Mouse (Mus musculus): Measurements from ENCODE around the gene Sh2b3. TPM values are rescaled to one million over a fixed set of nuclear protein-coding genes. Genes with fewer than 3 reads are reported as not detected.

Sh2b3 gene
- polyA plus RNA-seq, 1 experiment from 2014 or later, result 12.5 TPM

DNA sequence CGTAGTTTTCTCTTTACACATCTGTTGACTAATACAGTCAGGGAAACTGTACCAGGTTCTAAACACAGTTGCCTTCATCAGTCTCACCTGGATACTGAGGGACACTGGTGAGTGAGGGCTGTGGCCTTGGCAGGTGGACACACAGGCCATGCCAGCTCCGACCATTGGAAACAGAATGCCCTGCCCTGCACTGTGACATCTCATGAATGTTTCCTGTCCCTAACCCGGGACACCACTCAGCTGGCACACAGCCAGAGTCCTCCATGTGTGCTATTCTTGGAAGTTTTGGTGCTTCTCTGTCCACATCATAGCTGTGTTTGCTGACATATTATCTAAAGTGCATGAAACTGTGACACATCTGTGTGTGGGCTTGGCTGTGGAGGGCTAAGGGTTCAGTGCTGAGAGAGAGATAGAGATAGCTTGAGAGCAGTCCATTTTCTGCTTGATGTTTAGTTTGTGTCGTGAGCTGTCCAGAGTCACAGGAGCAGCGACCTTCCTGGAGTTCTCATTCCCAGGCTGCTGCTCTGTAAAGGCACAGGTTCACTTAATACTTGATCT, 27.7 kb downstream of the Sh2b3 start:
- no peak for ATAC-seq (ENCODE audit: low FRiP score, low read depth)
- no peak overlapping the region for H3K4me2 ChIP-seq (replicated peaks)
- H3K36me3 ChIP-seq, result peaks cover 74% of the 10 kb centered on the region
- no peak overlapping the region for H3K27ac ChIP-seq
- no peaks in the 10 kb centered on the region for H3K9me3 ChIP-seq
- H3K27me3 ChIP-seq, result no peaks in the 10 kb centered on the region
- 84% methylated on average over 5 of the region's 5 CpGs for WGBS
- H3K4me3 ChIP-seq, result no peak overlapping the region
- H3K4me1 ChIP-seq, result no peaks in the 10 kb centered on the region
- H3K9ac ChIP-seq, result no peak overlapping the region

DNA sequence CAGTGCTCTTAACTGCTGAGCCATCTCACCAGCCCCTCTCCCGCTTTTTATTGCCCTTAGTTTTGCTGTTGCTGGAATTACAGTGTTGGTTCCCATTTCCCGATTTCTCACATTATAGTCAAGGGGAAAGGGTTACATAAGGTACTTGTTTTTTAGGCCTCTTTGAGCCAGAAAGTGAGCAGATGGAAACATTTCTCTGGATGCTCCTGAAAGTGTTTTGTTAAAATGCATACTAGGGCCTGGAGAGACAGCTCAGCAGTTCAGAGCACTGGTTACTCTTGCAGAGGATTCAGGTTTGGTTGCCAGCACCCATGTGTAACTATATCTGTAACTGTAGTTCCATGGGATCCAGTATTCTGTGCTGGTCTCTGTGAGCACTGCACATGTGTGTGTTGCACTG, 29.2 kb downstream of the Sh2b3 start:
- H3K9ac ChIP-seq, result no peak overlapping the region
- H3K27ac ChIP-seq, result no peak overlapping the region
- no peaks in the 10 kb centered on the region for H3K27me3 ChIP-seq
- ATAC-seq (ENCODE audit: low FRiP score, low read depth), result no peak
- peaks cover 76% of the 10 kb centered on the region for H3K36me3 ChIP-seq
- 86% methylated on average over 2 of the region's 2 CpGs for WGBS
- H3K4me3 ChIP-seq, result no peak overlapping the region
- H3K4me1 ChIP-seq, result no peaks in the 10 kb centered on the region
- H3K4me2 ChIP-seq (replicated peaks), result no peak overlapping the region
- H3K9me3 ChIP-seq, result no peaks in the 10 kb centered on the region

GRCm38 (mm10) chr5:121807186-121807585, 30.3 kb downstream of the Sh2b3 start:
- Histone ChIP-seq H3K9me3 (no peaks in the 10 kb centered on the region), H3K4me3 (no peak overlapping the region), H3K4me2 (replicated peaks) (no peak overlapping the region), H3K36me3 (peaks cover 76% of the 10 kb centered on the region), H3K27me3 (no peaks in the 10 kb centered on the region), H3K4me1 (no peaks in the 10 kb centered on the region), H3K9ac (no peak overlapping the region), H3K27ac (no peak overlapping the region)
- no peak for ATAC-seq (ENCODE audit: low FRiP score, low read depth)
- 87% methylated on average over 3 of the region's 3 CpGs for WGBS

GRCm38 (mm10) chr5:121798447-121798846, 39.0 kb downstream of the Sh2b3 start:
- H3K9ac ChIP-seq, result no peak overlapping the region
- no peaks in the 10 kb centered on the region for H3K9me3 ChIP-seq
- H3K4me3 ChIP-seq, result no peak overlapping the region
- WGBS, result 93% methylated on average over 2 of the region's 2 CpGs
- H3K4me1 ChIP-seq, result no peaks in the 10 kb centered on the region
- H3K27me3 ChIP-seq, result no peaks in the 10 kb centered on the region
- no peak for ATAC-seq (ENCODE audit: low FRiP score, low read depth)
- H3K4me2 ChIP-seq (replicated peaks), result no peak overlapping the region
- H3K27ac ChIP-seq, result no peak overlapping the region
- H3K36me3 ChIP-seq, result peaks cover 91% of the 10 kb centered on the region

GRCm38 (mm10) chr5:121795800-121796199, 41.6 kb downstream of the Sh2b3 start:
- 88% methylated on average over 3 of the region's 3 CpGs for WGBS
- ATAC-seq (ENCODE audit: low FRiP score, low read depth), result no peak
- Histone ChIP-seq H3K27ac (no peak overlapping the region), H3K9me3 (no peaks in the 10 kb centered on the region), H3K27me3 (no peaks in the 10 kb centered on the region), H3K4me3 (no peak overlapping the region), H3K9ac (no peak overlapping the region), H3K36me3 (peaks cover 85% of the 10 kb centered on the region), H3K4me1 (no peaks in the 10 kb centered on the region), H3K4me2 (replicated peaks) (no peak overlapping the region)

- WGBS, result 85% methylated on average over 5 of the region's 5 CpGs
- no peaks in the 10 kb centered on the region for H3K27me3 ChIP-seq
- H3K4me1 ChIP-seq, result no peaks in the 10 kb centered on the region
- ATAC-seq (ENCODE audit: low FRiP score, low read depth), result no peak
- H3K27ac ChIP-seq, result no peak overlapping the region
- no peak overlapping the region for H3K4me2 ChIP-seq (replicated peaks)
- H3K9ac ChIP-seq, result no peak overlapping the region
- no peaks in the 10 kb centered on the region for H3K9me3 ChIP-seq
- peaks cover 76% of the 10 kb centered on the region for H3K36me3 ChIP-seq
- no peak overlapping the region for H3K4me3 ChIP-seq
These were observed 46.4 kb downstream of the Sh2b3 start for GRCm38 (mm10) chr5:121791026-121791425.

DNA sequence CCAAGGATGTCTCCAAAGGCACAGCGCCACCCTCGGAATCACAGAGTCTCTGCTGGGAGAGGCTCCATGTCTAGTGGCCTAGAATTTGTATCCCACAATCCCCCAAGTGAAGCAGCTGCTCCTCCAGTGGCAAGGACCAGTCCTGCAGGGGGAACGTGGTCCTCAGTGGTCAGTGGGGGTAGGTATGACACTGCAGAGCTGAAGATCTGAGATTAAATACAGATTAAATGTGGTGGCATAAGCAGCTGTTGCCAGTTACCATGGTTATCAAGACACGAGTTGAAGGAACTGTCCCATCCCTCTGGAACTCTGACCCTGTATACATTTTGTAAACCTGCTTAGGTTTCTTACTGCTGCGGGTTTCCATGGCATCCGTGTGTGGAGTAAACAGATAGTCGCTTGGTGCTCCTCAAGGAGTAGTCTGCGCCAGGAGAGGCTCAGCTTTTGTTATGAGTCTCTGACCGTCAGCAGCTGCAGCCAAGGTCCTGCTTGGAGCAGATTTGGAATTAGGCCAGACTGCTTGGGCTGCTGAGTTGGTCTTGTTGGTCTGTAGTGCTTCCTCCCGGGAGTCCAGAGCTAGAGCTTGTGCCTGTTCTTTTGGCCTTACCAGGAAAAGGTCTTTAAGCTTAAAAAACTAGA, 53.5 kb downstream of the Sh2b3 start:
- H3K9me3 ChIP-seq, result no peaks in the 10 kb centered on the region
- H3K4me2 ChIP-seq (replicated peaks), result no peak overlapping the region
- 76% methylated on average over 10 of the region's 10 CpGs for WGBS
- peaks cover 8% of the 10 kb centered on the region; the same call in 1 of the 2 replicates for H3K4me1 ChIP-seq
- no peak overlapping the region for H3K9ac ChIP-seq
- no peak overlapping the region for H3K27ac ChIP-seq
- no peaks in the 10 kb centered on the region for H3K27me3 ChIP-seq
- H3K36me3 ChIP-seq, result peaks cover 77% of the 10 kb centered on the region
- no peak overlapping the region for H3K4me3 ChIP-seq
- no peak for ATAC-seq (ENCODE audit: low FRiP score, low read depth)

DNA sequence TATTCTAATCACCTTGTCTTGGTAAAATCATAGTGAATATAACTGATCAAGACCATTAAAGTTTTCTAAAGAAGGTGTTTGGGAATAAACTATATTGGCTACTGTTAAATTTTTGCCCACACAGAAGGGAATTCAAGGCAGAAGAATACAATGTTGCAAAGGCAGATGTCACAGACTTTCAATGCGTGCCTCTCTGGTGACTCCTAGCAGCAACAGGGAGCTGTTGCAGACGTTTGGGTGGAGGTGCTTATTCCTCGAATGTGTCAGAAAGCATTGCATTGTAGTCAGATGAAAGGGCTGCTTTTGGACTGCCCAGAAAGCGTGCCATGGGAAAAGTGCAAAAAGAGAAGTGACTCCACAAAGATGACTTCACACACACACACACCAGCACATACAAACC, 55.0 kb downstream of the Sh2b3 start:
- 64% methylated on average over 4 of the region's 4 CpGs for WGBS

DNA sequence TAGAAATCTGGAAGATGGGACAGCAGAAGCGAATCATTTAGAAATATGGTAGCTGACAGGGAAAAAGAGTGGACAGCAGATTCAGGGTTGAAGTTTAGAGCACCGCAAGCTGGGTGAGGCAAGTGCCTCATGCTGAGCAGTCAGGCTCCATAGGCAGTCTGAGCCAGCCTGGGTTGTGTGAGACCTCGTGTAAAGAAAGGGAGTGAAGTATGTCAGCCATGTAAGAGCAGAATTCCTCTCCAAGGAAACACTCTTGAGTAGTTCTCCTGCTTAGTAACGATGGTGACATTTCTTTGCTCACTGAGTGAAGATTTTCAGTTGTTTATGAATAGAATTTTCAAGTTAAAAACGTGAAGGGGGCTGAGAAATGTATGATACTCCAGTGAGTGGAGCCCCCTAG, 57.3 kb downstream of the Sh2b3 start:
- H3K36me3 ChIP-seq, result peaks cover 82% of the 10 kb centered on the region
- no peaks in the 10 kb centered on the region for H3K9me3 ChIP-seq
- H3K4me1 ChIP-seq, result peaks cover 20% of the 10 kb centered on the region
- H3K27ac ChIP-seq, result no peak overlapping the region
- no peaks in the 10 kb centered on the region for H3K27me3 ChIP-seq
- no peak overlapping the region for H3K4me3 ChIP-seq
- WGBS, result 84% methylated on average over 5 of the region's 5 CpGs
- no peak overlapping the region for H3K4me2 ChIP-seq (replicated peaks)
- H3K9ac ChIP-seq, result no peak overlapping the region
- no peak for ATAC-seq (ENCODE audit: low FRiP score, low read depth)

More for the DNA sequence above, 55.0 kb downstream of the Sh2b3 start:
- no peak overlapping the region for H3K9ac ChIP-seq
- ATAC-seq (ENCODE audit: low FRiP score, low read depth), result no peak
- no peak overlapping the region for H3K4me2 ChIP-seq (replicated peaks)
- H3K4me1 ChIP-seq, result peaks cover 8% of the 10 kb centered on the region; the same call in 1 of the 2 replicates
- H3K9me3 ChIP-seq, result no peaks in the 10 kb centered on the region
- no peak overlapping the region for H3K4me3 ChIP-seq
- H3K36me3 ChIP-seq, result peaks cover 85% of the 10 kb centered on the region
- H3K27ac ChIP-seq, result no peak overlapping the region
- no peaks in the 10 kb centered on the region for H3K27me3 ChIP-seq

DNA sequence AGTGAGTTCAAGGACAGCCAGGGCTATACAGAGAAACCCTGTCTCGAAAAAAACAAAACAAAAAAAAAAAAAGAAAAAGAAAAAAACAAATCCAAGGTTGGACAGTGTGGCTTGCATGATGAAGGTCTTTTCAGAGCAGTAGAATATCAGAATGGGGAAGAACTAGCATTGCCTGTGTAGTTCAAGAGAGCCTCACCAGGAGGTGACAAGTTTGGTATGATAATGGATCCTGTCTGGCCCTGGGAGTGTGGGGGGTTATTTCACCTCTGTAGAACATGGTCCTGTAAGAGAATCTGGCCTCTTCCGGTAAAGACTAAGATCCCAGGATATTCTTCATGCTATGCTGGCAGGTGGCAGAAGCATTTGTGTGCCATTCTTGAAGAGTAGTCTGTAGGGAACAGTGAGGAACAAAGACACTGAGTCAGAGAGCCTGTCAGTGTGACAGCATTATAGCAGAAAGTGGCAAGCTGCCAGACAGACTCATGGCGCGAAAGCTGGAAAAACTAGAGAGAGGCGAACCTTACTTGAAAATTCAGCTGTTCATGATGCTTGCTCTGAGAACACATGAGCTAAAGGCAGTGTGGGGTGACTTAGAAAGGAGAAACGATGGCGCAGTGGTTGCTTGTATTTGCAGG, 58.8 kb downstream of the Sh2b3 start:
- Histone ChIP-seq H3K9me3 (no peaks in the 10 kb centered on the region), H3K9ac (no peak overlapping the region), H3K4me2 (replicated peaks) (no peak overlapping the region), H3K27ac (no peak overlapping the region), H3K4me3 (no peak overlapping the region), H3K36me3 (peaks cover 81% of the 10 kb centered on the region), H3K4me1 (peaks cover 12% of the 10 kb centered on the region), H3K27me3 (no peaks in the 10 kb centered on the region)
- WGBS, result 86% methylated on average over 7 of the region's 7 CpGs
- no peak for ATAC-seq (ENCODE audit: low FRiP score, low read depth)

DNA sequence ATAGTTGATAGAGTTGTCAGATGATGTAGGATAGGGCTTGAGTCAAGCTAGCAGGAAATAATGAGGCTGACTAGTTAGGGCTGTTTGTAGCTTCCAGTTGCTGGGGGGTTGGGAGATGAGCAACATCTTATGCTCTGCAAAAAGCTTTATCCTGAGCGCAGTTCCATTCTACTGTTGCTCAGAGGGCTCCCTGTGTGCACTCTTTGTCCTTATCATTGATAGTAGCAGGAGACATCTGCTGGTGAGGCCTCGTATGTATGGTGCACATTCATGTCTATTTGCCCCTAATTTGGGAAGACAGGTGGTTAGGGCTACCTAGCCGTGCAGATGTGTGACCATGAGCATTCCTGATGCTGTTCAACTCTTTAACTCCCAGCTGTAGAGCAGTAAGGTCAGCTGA, 65.8 kb downstream of the Sh2b3 start:
- Histone ChIP-seq H3K27ac (no peak overlapping the region), H3K36me3 (peaks cover 67% of the 10 kb centered on the region), H3K4me3 (no peak overlapping the region), H3K4me2 (replicated peaks) (no peak overlapping the region), H3K9ac (no peak overlapping the region), H3K9me3 (no peaks in the 10 kb centered on the region), H3K4me1 (peaks cover 15% of the 10 kb centered on the region), H3K27me3 (no peaks in the 10 kb centered on the region)
- no peak for ATAC-seq (ENCODE audit: low FRiP score, low read depth)
- 93% methylated on average over 3 of the region's 3 CpGs for WGBS

GRCm38 (mm10) chr5:121769827-121770226, 67.6 kb downstream of the Sh2b3 start:
- 88% methylated on average over 7 of the region's 7 CpGs for WGBS
- no peak for ATAC-seq (ENCODE audit: low FRiP score, low read depth)
- H3K9ac ChIP-seq, result no peak overlapping the region
- H3K27me3 ChIP-seq, result no peaks in the 10 kb centered on the region
- no peak overlapping the region for H3K4me2 ChIP-seq (replicated peaks)
- peaks cover 7% of the 10 kb centered on the region; the same call in 1 of the 2 replicates for H3K4me1 ChIP-seq
- peaks cover 63% of the 10 kb centered on the region for H3K36me3 ChIP-seq
- no peaks in the 10 kb centered on the region for H3K9me3 ChIP-seq
- H3K4me3 ChIP-seq, result no peak overlapping the region
- no peak overlapping the region for H3K27ac ChIP-seq

Measured in limb, embryonic 13.5 days (tissue).